Mouse (Mus musculus) heart, postnatal 0 days (tissue): Measurements from ENCODE around the gene Mri1.

ENCODE experiments used
- CTCF ChIP-seq: IDR thresholded peaks from 2 replicates; pipeline ENCODE4 v1.5.1; 2016; ENCODE audit warnings: antibody characterized with exemption, control low read depth, low read depth
- EP300 ChIP-seq: IDR thresholded peaks from 2 replicates; pipeline ENCODE4 v1.6.1; 2016; ENCODE audit warnings: antibody characterized with exemption, low read depth

DNA sequence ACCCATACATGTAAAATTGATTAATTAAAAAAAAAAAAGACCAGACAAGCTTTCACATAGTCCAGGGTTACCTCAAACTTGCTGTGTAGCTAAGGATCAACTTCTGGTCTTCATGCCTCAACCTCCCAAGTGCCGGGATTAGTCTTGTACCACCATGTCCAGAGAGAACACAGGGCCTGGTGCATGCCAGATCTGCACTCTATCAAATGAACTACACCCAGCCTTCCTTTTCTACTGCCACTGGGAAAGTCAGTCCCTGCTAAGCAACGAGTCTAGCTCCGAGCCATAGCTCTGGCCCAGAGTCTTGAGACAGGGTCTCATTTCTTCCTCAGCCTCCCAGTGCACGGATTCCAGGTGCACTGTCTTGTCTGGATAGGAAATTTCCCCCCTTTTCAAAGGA, 43.8 kb downstream of the Mri1 start:
- TF ChIP-seq CTCF = no peak
- no peak for TF ChIP-seq EP300
